In the genomic region with DNA sequence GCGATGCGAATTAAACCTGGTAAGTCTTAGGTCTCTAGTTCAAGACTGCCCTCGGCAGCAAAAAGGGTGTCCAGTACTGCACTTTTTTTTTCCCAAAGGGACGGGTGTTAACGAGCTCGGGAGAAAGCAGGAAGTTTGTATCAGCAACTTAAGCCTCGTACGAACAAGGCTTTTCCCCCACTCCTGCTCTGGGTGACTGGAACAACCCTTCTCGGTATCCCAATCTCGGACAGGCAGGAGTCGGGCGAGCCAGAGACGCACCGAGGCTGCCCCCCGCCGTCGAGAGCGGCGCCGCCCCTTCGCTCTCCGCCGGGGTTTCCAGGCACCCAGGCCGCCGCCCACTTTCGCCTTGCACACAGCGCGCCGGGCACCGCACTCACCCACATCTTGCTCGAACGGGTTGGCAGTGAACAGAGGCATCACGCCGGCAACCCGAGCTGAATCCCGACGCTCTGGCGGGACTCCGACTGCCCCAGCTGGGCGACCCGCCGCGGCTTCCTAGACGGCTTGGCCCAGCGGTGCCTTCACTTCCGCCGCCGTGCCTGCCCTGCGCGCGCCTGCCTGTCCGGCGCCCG, we compare ENCODE assay signal across 8 mouse cellular contexts. TPM values are rescaled to one million over a fixed set of nuclear protein-coding genes. Genes with fewer than 3 reads are reported as not detected.
A peak's percentile ranks its signal among the peaks of the same experiment; 100 is the strongest.
DNase-seq lines count a peak whose midpoint lies in the region; ATAC-seq and TF ChIP-seq lines count a peak whose summit lies in the region.

No protein-coding gene starts in this region.

- peaks cover 33% of the 10 kb centered on the region for H3K79me3 ChIP-seq in C2C12 (ENCODE audit: low read depth)

- under 1% methylated on average over 54 of the region's 54 CpGs for WGBS in heart, embryonic 11.5 days (ENCODE audit: insufficient replicate concordance)
- under 1% methylated on average over 54 of the region's 54 CpGs for WGBS in midbrain, embryonic 10.5 days

- intact Hi-C loops in left cerebral cortex, postnatal 14 days (cut with DNase I), result no loop called here

- peak; percentile 90 for ATAC-seq in heart, embryonic 11.5 days (replicated peaks; ENCODE audit: insufficient number of reproducible peaks, low FRiP score, low TSS enrichment)

- peak overlapping the region; percentile 83 for H3K4me2 ChIP-seq in heart, embryonic 11.5 days

- H3K9ac ChIP-seq in heart, embryonic 11.5 days (ENCODE audit: low read depth, low read length), result peak overlapping the region; percentile 96

- H3K36me3 ChIP-seq in heart, embryonic 11.5 days (ENCODE audit: control insufficient read depth, insufficient read depth, low read length), result no peaks in the 10 kb centered on the region
- H3K36me3 ChIP-seq in C2C12 (ENCODE audit: control insufficient read depth, insufficient read depth), result peaks cover 5% of the 10 kb centered on the region
- H3K36me3 ChIP-seq in midbrain, embryonic 10.5 days, result peaks cover 7% of the 10 kb centered on the region; the same call in 1 of the 2 replicates

- peak overlapping the region; percentile 83 for H3ac ChIP-seq in C2C12 (ENCODE audit: control insufficient read depth, insufficient read length, low read depth)

- no peak for DNase-seq in heart, adult 8-10 months (ENCODE audit: low spot score)
- peak; percentile 38 for DNase-seq in c-Kit-negative CD71-positive TER-119-positive erythroid progenitor cells, embryonic 14.5 days (ENCODE audit: low read depth, low spot score)
- peak; percentile 83 for DNase-seq in gastrocnemius, adult 18-20 months (ENCODE audit: low spot score)
- peak; percentile 66 to 69 for DNase-seq in left cerebral cortex, postnatal 14 days (ENCODE audit: low spot score in 2 of 2)
- no peak for DNase-seq in midbrain, embryonic 10.5 days (ENCODE audit: low spot score)
- no peak for DNase-seq in thymus, postnatal 36 days

- TF ChIP-seq CTCF in C2C12 (IDR thresholded peaks at IDR 0.05; ENCODE audit: control insufficient read depth, insufficient read depth, insufficient read length), result no peak

- no peaks in the 10 kb centered on the region for H3K27me3 ChIP-seq in heart, embryonic 11.5 days (ENCODE audit: control insufficient read depth, insufficient read depth, low read length)
- H3K27me3 ChIP-seq in C2C12 (ENCODE audit: control insufficient read depth, insufficient read depth, insufficient read length), result no peaks in the 10 kb centered on the region
- no peaks in the 10 kb centered on the region for H3K27me3 ChIP-seq in midbrain, embryonic 10.5 days (ENCODE audit: low read depth, poor library complexity, severe bottlenecking)

- 0 out of 2 replicates have a peak, but pooled peaks cover 3% of the 10 kb centered on the region for H3K4me1 ChIP-seq in heart, embryonic 11.5 days (ENCODE audit: control insufficient read depth, insufficient read depth, low read length)
- peaks cover 16% of the 10 kb centered on the region for H3K4me1 ChIP-seq in midbrain, embryonic 10.5 days

- H3K79me2 ChIP-seq in C2C12 (ENCODE audit: control insufficient read depth, insufficient read depth), result peaks cover 50% of the 10 kb centered on the region

- peak overlapping the region; percentile 80 for H3K4me3 ChIP-seq in heart, embryonic 11.5 days (ENCODE audit: low read depth, low read length)
- peak overlapping the region; percentile 83 for H3K4me3 ChIP-seq in C2C12 (ENCODE audit: insufficient read depth, poor library complexity, severe bottlenecking)
- H3K4me3 ChIP-seq in midbrain, embryonic 10.5 days, result peak overlapping the region; percentile 83

- H3K27ac ChIP-seq in heart, embryonic 11.5 days (ENCODE audit: low read depth, low read length), result peak overlapping the region; percentile 94
- H3K27ac ChIP-seq in midbrain, embryonic 10.5 days (replicated peaks), result peak overlapping the region; percentile 100

- no peaks in the 10 kb centered on the region for H3K9me3 ChIP-seq in heart, embryonic 11.5 days (replicated peaks; ENCODE audit: control insufficient read depth, low read length)
- H3K9me3 ChIP-seq in midbrain, embryonic 10.5 days (replicated peaks), result no peaks in the 10 kb centered on the region; the same call in 1 of the 2 replicates

TF ChIP-seq in C2C12, 6 proteins besides CTCF, POLR2A, EP300 and RAD21:
- TF ChIP-seq MAX (IDR thresholded peaks at IDR 0.05) (no peak), FOSL1 (IDR thresholded peaks at IDR 0.05; ENCODE audit: insufficient read depth, low read length, poor library complexity, severe bottlenecking) (no peak), CEBPB (IDR thresholded peaks at IDR 0.05; ENCODE audit: low read depth) (no peak)

RNA-seq across cellular contexts. Expression of a gene that starts 0.3 kb away (rescaled TPM):
- polyA plus RNA-seq in heart, embryonic 11.5 days (2014; fragmentation: Nextera tagmentation; extraction: Ambion mirVana), result 32.1 and 35.7 TPM in 2 replicates
- 10 to 100 TPM; 15.9 to 21.3 (median 17.8) TPM for total RNA-seq in heart, adult 8-10 months (2022)
- polyA plus RNA-seq in C2C12 (2012; fragmentation: generic; extraction: Trizol), result 12.9 TPM
- total RNA-seq in gastrocnemius, adult 18-20 months (2021), result 10 to 100 TPM in 1 of 2 experiments, 1 to 10 TPM in 1; 9.7 to 10.8 TPM
- 10 to 100 TPM; 24.2 to 31.2 TPM for total RNA-seq in left cerebral cortex, postnatal 14 days (2021)
- 37.7 and 39.2 TPM in 2 replicates for polyA plus RNA-seq in midbrain, embryonic 10.5 days (2016; fragmentation: Nextera tagmentation; extraction: Ambion mirVana)

Comparison
In these comparisons a context has a peak if more than half of its experiments do, and no peak if none do; other contexts are left out.
1. DNase-seq: peak in c-Kit-negative CD71-positive TER-119-positive erythroid progenitor cells, embryonic 14.5 days (single experiment), gastrocnemius, adult 18-20 months (single experiment) and left cerebral cortex, postnatal 14 days (2 of 2); none in heart, adult 8-10 months (single experiment), midbrain, embryonic 10.5 days (single experiment) and thymus, postnatal 36 days (0 of 2).
2. Peak in every context shown above with its lines, with median percentiles within 50 percentile points of each other: H3K4me3 ChIP-seq.